Mouse (Mus musculus) ES-Bruce4 (cell line): Measurements from ENCODE around the gene Ggps1.

ENCODE experiments used
- CTCF ChIP-seq: IDR thresholded peaks from one replicate; pipeline ENCODE4 v1.8.1; 2011; ENCODE audit warnings: low read depth, low read length
- EP300 ChIP-seq: IDR thresholded peaks from 2 replicates; pipeline ENCODE4 v1.6.1; 2011; ENCODE audit warnings: low read depth, low read length; ENCODE audit not compliant: insufficient read depth

DNA sequence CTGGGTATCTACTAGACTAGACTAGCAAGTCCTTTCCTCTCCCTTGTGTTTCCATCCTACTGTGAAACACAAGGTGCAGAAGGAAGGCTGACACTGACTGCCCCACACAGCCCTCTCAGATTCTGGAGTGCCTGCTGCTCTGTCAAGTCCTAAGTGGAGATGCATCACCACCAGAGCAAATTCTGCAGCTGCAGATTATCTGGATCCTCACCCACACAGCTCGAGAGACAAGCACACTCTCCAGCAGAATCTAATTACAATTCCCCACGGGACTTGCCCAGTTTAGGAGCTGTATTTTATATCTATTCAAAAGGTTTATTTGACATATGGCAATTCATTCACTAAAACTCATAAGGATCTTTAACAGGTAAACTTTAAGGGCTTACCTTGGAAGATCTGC, 57.2 kb downstream of the Ggps1 start:
- no peak for TF ChIP-seq CTCF
- TF ChIP-seq EP300: no peak
